Mouse (Mus musculus) kidney, adult 2 months (tissue): Measurements from ENCODE around the gene Cox11.

ENCODE experiments used
- CTCF ChIP-seq: fragments of 200-500 bp; conservative IDR thresholded peaks from 2 replicates; pipeline ENCODE4 v1.5.1; 2011; ENCODE audit warnings: low read depth, mild to moderate bottlenecking, control low read depth, low read length, moderate library complexity, mixed read lengths; ENCODE audit not compliant: insufficient read depth, insufficient read length
- POLR2A ChIP-seq: fragments of 200-500 bp; IDR thresholded peaks from one replicate; pipeline ENCODE4 v1.6.1; 2011; ENCODE audit warnings: low read depth, low read length, control low read depth

GRCm38 (mm10) chr11:90666144-90666757, 28.3 kb downstream of the Cox11 start:
- TF ChIP-seq POLR2A (no peak), CTCF (no peak)
